Mouse (Mus musculus) cortical plate, adult 2 months (tissue): ENCODE results near the gene Shtn1.

Source experiments
- CTCF ChIP-seq: fragments of 200-500 bp; IDR thresholded peaks from 2 replicates; pipeline ENCODE4 v1.5.1; 2011; ENCODE audit warnings: mild to moderate bottlenecking, control low read depth, low read length; ENCODE audit not compliant: insufficient read depth; ENCODE audit errors: extremely low read depth
- POLR2A ChIP-seq: fragments of 200-500 bp; IDR thresholded peaks from 2 replicates; pipeline ENCODE4 v1.6.1; 2011; ENCODE audit warnings: mild to moderate bottlenecking, low read length, control low read depth; ENCODE audit not compliant: insufficient read depth; ENCODE audit errors: extremely low read depth

DNA sequence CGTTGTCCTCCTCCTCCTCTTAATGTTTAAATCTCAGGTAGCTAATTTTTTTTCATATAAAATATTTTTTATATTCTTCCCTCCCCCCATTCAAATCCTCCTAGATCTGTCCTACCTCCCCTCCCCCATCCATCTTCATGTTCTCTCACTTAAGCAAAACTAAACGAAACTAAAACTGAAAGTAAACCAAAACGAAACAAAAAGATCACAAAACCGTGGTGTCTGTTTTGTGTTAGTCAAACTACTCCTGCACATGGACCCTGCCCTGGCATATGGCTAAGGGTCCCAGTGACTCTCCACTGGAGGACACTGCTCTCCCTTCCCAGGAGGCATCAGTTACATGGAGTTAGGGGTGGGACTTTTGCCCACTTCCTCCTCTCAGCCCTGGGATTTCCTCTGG lies 38.3 kb upstream of the Shtn1 start:
- TF ChIP-seq CTCF (no peak), POLR2A (no peak)
